Mouse (Mus musculus): Measurements from ENCODE around the gene Sh2b2.

DNA sequence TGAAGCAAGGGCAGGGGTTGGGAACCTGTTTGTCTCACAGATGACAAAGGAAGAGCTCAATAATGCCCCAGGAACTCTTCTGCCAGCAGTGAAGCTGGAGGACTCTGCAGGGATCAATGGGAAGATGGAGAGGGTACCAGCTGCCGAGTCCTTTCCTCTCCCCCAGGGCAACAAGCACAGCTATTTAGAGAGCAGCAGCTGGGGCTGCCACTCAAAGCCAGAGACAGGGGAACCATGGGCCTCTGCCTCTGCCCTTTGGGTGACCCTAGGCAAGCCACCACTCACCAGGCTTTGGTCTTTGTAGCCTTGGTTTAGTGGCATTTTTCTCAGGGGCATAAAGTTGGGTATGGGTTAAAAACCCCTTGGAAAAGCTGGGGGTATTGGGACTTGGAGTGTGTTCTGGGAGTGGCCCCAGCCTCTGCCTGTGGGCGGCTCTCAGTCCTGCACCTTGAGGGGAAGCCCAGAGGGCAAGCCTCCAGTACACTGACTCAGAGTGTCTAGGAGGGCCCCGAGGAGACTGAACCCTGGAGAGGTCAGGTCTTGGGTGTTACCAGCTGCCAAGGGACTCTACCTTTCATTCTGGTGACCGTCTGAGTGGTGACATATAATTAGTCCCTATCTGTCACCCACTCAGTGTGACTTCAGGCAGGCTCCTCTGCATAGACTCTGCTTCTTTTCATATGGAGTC lies 15.9 kb downstream of the Sh2b2 start:
- TF ChIP-seq POLR2A (IDR thresholded peaks at IDR 0.05; ENCODE audit: low read depth, low read length): no peak
- TF ChIP-seq CTCF (IDR thresholded peaks at IDR 0.05; ENCODE audit: extremely low read depth, insufficient read depth, insufficient read length, insufficient replicate concordance): no peak

Measured in spleen, adult 2 months (tissue).